Mouse (Mus musculus) heart, embryonic 11.5 days (tissue): ENCODE measurements around the gene Scnn1b. TPM values are rescaled to one million over a fixed set of nuclear protein-coding genes. Genes with fewer than 3 reads are reported as not detected.

Source experiments
- ATAC-seq: fragments of 200-750 bp; cut with Nextera tagmentation; replicated peaks from 2 replicates; pipeline ENCODE4 v1.8.0; 2017; ENCODE audit warnings: moderate library complexity; ENCODE audit not compliant: insufficient number of reproducible peaks, low FRiP score, low TSS enrichment
- H3K27ac ChIP-seq: fragments of 300-500 bp; sonication (generic); 2 replicates; pipeline ENCODE4 v1.5.1; 2014; ENCODE audit warnings: mild to moderate bottlenecking, low read depth, low read length
- H3K27me3 ChIP-seq: fragments of 300-500 bp; sonication (generic); 2 replicates; pipeline ENCODE4 v1.6.1; 2014; ENCODE audit warnings: mild to moderate bottlenecking, low read length, mixed read lengths; ENCODE audit not compliant: control insufficient read depth, insufficient read depth
- H3K36me3 ChIP-seq: fragments of 300-500 bp; sonication (generic); 2 replicates; pipeline ENCODE4 v1.6.1; 2014; ENCODE audit warnings: mild to moderate bottlenecking, low read length, moderate library complexity, mixed read lengths; ENCODE audit not compliant: control insufficient read depth, insufficient read depth
- H3K4me1 ChIP-seq: fragments of 300-500 bp; sonication (generic); 2 replicates; pipeline ENCODE4 v1.6.1; 2014; ENCODE audit warnings: low read length; ENCODE audit not compliant: control insufficient read depth, insufficient read depth
- H3K4me2 ChIP-seq: fragments of 300-500 bp; sonication (generic); 2 replicates; pipeline ENCODE4 v1.6.1; 2014; ENCODE audit warnings: mild to moderate bottlenecking, moderate library complexity
- H3K4me3 ChIP-seq: fragments of 300-500 bp; sonication (generic); 2 replicates; pipeline ENCODE4 v1.5.1; 2014; ENCODE audit warnings: low read depth, low read length
- H3K9ac ChIP-seq: fragments of 300-500 bp; sonication (generic); 2 replicates; pipeline ENCODE4 v1.6.1; 2014; ENCODE audit warnings: mild to moderate bottlenecking, low read depth, low read length, moderate library complexity
- H3K9me3 ChIP-seq: fragments of 300-500 bp; sonication (generic); replicated peaks from 2 replicates; pipeline ENCODE4 v1.6.1; 2016; ENCODE audit warnings: low read length; ENCODE audit not compliant: control insufficient read depth
- WGBS: fragments of 180-500 bp; shearing (Covaris S2); extraction: QIAGEN DNeasy Blood & Tissue Kit; methylation state at CpG from one replicate; pipeline ENCODE4 v1.1.7; 2014; ENCODE audit not compliant: insufficient replicate concordance; 5-methylcytosine and 5-hydroxymethylcytosine counted together
- polyA plus RNA-seq: library from polyadenylated mRNA; unstranded; fragments of >200 nt; fragmentation: Nextera tagmentation; extraction: Ambion mirVana; gene quantifications from 2 replicates; pipeline ENCODE4 v1.2.1, GENCODE M21; 2014

Gene Scnn1b
- polyA plus RNA-seq, 1 experiment from 2014 or later: not detected

DNA sequence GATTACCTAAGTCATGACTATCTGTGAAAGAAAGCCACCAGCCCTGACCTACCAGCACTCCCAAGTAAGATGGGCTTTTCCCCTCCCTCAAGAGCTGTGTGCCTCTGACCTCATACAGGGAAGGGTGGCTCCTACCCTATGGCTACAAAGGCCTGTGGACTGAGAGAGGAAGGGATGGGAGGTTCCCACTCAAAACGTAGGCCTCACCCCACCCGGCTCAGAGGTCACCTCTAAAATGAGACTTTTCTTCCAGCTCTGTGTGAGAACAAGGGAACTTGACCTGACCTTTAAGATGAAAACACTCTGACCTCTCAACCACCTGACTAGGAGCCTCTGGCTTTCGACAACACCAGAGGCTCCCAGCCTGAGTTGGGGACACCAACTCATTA lies 97.7 kb downstream of the Scnn1b start:
- Histone ChIP-seq H3K9me3 (peaks cover 2% of the 10 kb centered on the region; the same call in 1 of the 2 replicates), H3K36me3 (no peaks in the 10 kb centered on the region), H3K4me1 (no peaks in the 10 kb centered on the region), H3K4me3 (no peak overlapping the region), H3K27me3 (no peaks in the 10 kb centered on the region), H3K27ac (no peak overlapping the region), H3K9ac (no peak overlapping the region), H3K4me2 (no peak overlapping the region)
- WGBS: 61% methylated on average over 3 of the region's 3 CpGs
- ATAC-seq: no peak

GRCm38 (mm10) chr7:121963883-121964398 lies 99.1 kb downstream of the Scnn1b start:
- ATAC-seq: no peak
- H3K27ac ChIP-seq: no peak overlapping the region
- H3K9me3 ChIP-seq: peaks cover 2% of the 10 kb centered on the region; the same call in 1 of the 2 replicates
- H3K36me3 ChIP-seq: no peaks in the 10 kb centered on the region
- H3K4me2 ChIP-seq: no peak overlapping the region
- H3K27me3 ChIP-seq: no peaks in the 10 kb centered on the region
- no peak overlapping the region for H3K9ac ChIP-seq
- 56% methylated on average over 6 of the region's 6 CpGs for WGBS
- peaks cover 3% of the 10 kb centered on the region; the same call in 1 of the 2 replicates for H3K4me1 ChIP-seq
- no peak overlapping the region for H3K4me3 ChIP-seq

GRCm38 (mm10) chr7:121966169-121966568 lies 101.3 kb downstream of the Scnn1b start:
- no peak for ATAC-seq
- H3K4me2 ChIP-seq: no peak overlapping the region
- H3K4me1 ChIP-seq: peaks cover 3% of the 10 kb centered on the region; the same call in 1 of the 2 replicates
- no peak overlapping the region for H3K9ac ChIP-seq
- no peaks in the 10 kb centered on the region for H3K27me3 ChIP-seq
- H3K9me3 ChIP-seq: peaks cover 2% of the 10 kb centered on the region; the same call in 1 of the 2 replicates
- H3K36me3 ChIP-seq: no peaks in the 10 kb centered on the region
- 81% methylated on average over 7 of the region's 7 CpGs for WGBS
- no peak overlapping the region for H3K4me3 ChIP-seq
- no peak overlapping the region for H3K27ac ChIP-seq

Other genes starting within 250 kb of the Scnn1b start
- gene Usp31, start 157.8 kb upstream of the Scnn1b start, polyA plus RNA-seq: 2.2 and 2.6 TPM in 2 replicates
- gene Scnn1g, start 130.6 kb upstream of the Scnn1b start, polyA plus RNA-seq: 0.07 and 0.20 TPM in 2 replicates
- 17.4 and 18.6 TPM in 2 replicates for gene Cog7, start 116.7 kb downstream of the Scnn1b start, polyA plus RNA-seq
- gene Gga2, start 156.2 kb downstream of the Scnn1b start, polyA plus RNA-seq: 40.6 and 68.0 TPM in 2 replicates
- gene Ubfd1, start 202.1 kb downstream of the Scnn1b start, polyA plus RNA-seq: 67.4 and 71.0 TPM in 2 replicates
- gene Ears2, start 202.2 kb downstream of the Scnn1b start, polyA plus RNA-seq: 21.4 and 24.6 TPM in 2 replicates
- gene Ndufab1, start 236.8 kb downstream of the Scnn1b start, polyA plus RNA-seq: 1,202 and 1,222 TPM in 2 replicates